Mouse (Mus musculus): ENCODE results near the gene Ly6g6f. TPM values are rescaled to one million over a fixed set of nuclear protein-coding genes. Genes with fewer than 3 reads are reported as not detected.

Ly6g6f gene
- polyA plus RNA-seq (2016; fragmentation: Nextera tagmentation; extraction: Ambion mirVana): 1.1 and 1.5 TPM in 2 replicates

DNA sequence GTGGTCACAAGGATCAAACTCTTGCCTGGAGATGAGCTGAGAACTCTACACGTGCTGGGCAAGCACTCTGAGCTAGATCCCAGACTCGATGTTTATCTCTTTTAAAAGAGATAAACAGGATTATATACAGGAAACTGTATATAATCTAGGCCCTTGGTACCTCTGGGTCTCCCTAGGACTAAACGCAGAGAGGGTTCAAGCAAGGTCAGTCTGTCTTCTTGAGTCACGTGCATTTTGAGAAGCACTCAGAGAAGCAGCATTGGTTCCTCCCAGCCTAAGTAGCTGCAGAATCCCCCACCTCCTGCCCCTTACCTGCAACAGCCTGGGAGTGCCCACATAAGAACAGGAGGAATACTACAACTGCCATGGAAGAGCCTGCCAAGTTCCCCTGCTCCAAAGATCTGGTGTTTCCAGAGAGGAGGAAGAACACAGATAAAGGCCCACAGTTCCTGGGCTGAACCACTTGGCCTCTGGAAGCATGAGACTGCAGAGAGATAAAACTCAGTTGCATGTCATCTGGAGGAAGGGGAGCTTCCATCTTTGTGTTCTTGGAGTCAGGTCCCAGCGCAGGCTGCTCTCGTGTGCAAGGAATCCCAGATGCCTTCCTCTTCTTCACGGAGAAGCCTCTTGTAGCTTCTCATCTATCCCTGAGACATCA lies at the start of gene Ly6g6f:
Gene Ly6g6f, minus strand, starts transcription at position 403 of the 658 bp plus-strand sequence.
- Histone ChIP-seq H3K9me3 (replicated peaks) (no peaks in the 10 kb centered on the region), H3K4me1 (replicated peaks) (peaks cover 18% of the 10 kb centered on the region), H3K27ac (ENCODE audit: poor library complexity, severe bottlenecking) (no peak within 1 kb of the TSS), H3K27me3 (replicated peaks) (0 out of 2 replicates have a peak, but pooled peaks cover 9% of the 10 kb centered on the region), H3K4me3 (no peak within 1 kb of the TSS), H3K4me2 (no peak within 1 kb of the TSS), H3K36me3 (0 out of 2 replicates have a peak, but pooled peaks cover 1% of the 10 kb centered on the region), H3K9ac (peak within 1 kb of the TSS; percentile 6; the same call in 1 of the 2 replicates)
- ATAC-seq (ENCODE audit: insufficient number of reproducible peaks, low FRiP score): no peak
- WGBS: 49% methylated on average over 7 of the region's 7 CpGs

DNA sequence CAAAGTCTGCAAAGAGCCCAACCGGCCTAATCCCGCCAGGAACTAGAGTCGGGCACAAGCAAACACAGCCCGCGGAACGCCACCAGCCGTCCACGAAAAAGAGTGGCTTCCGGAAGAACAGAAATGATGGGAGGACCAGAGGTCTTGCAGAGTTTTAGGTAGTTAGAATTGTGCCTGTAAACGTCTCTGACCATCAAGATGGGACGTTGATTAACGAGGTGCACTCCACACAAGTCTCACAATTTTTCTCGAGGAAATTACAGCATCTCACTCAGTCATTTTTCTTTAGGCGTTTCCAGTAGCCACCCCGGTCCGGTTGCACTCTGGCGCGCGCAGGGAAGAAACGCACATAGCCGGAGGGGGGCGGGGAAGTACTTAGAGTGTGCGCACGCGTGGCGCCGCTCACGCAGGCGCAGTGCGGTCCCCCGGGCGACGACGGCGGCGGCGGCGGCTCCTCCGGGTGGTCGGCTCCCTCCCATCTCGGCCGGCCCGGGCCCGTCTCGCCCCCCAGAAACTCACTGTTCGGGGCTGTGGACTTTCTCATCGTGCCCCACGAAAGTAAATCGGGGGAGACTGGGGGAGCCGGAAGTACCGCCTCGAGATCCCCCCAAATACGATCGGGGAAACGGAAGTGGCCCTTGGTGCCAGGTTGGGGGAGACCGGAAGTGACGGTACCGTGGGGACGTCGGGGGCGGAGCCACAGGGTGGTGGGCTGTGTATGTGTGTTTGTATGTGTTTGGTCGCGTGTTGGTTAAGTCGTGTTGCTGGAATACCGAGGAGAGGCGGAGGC lies 49.6 kb upstream of the Ly6g6f start, which contains the start of gene Bag6:
Gene Bag6, plus strand, starts transcription at position 378 of the 790 bp plus-strand sequence.
- peak within 1 kb of the TSS; percentile 94 for H3K4me2 ChIP-seq
- peaks cover 15% of the 10 kb centered on the region for H3K4me1 ChIP-seq (replicated peaks)
- under 1% methylated on average over 66 of the region's 66 CpGs for WGBS
- peak within 1 kb of the TSS; percentile 97 for H3K27ac ChIP-seq (ENCODE audit: poor library complexity, severe bottlenecking)
- H3K27me3 ChIP-seq (replicated peaks): no peaks in the 10 kb centered on the region
- ATAC-seq (ENCODE audit: insufficient number of reproducible peaks, low FRiP score): peak; percentile 93
- H3K4me3 ChIP-seq: peak within 1 kb of the TSS; percentile 87
- peak within 1 kb of the TSS; percentile 88 for H3K9ac ChIP-seq
- H3K36me3 ChIP-seq: peaks cover 24% of the 10 kb centered on the region
- H3K9me3 ChIP-seq (replicated peaks): no peaks in the 10 kb centered on the region

- Histone ChIP-seq H3K4me3 (no peak overlapping the region), H3K36me3 (peaks cover 20% of the 10 kb centered on the region), H3K4me2 (no peak overlapping the region), H3K9ac (no peak overlapping the region), H3K27me3 (replicated peaks) (no peaks in the 10 kb centered on the region), H3K9me3 (replicated peaks) (no peaks in the 10 kb centered on the region), H3K4me1 (replicated peaks) (peaks cover 21% of the 10 kb centered on the region), H3K27ac (ENCODE audit: poor library complexity, severe bottlenecking) (no peak overlapping the region)
- no peak for ATAC-seq (ENCODE audit: insufficient number of reproducible peaks, low FRiP score)
- 90% methylated on average over 7 of the region's 7 CpGs for WGBS
These were observed 48.1 kb upstream of the Ly6g6f start for GRCm38 (mm10) chr17:35133517-35133916.

GRCm38 (mm10) chr17:35132174-35132560 lies 46.8 kb upstream of the Ly6g6f start:
- no peaks in the 10 kb centered on the region for H3K9me3 ChIP-seq (replicated peaks)
- WGBS: 75% methylated on average over 3 of the region's 3 CpGs
- H3K27ac ChIP-seq (ENCODE audit: poor library complexity, severe bottlenecking): no peak overlapping the region
- no peak overlapping the region for H3K4me3 ChIP-seq
- no peak overlapping the region for H3K4me2 ChIP-seq
- peaks cover 22% of the 10 kb centered on the region for H3K36me3 ChIP-seq
- no peak for ATAC-seq (ENCODE audit: insufficient number of reproducible peaks, low FRiP score)
- peaks cover 26% of the 10 kb centered on the region for H3K4me1 ChIP-seq (replicated peaks)
- no peak overlapping the region for H3K9ac ChIP-seq
- no peaks in the 10 kb centered on the region for H3K27me3 ChIP-seq (replicated peaks)

- ATAC-seq (ENCODE audit: insufficient number of reproducible peaks, low FRiP score): no peak
- 80% methylated on average over 15 of the region's 15 CpGs for WGBS
These were observed 46.2 kb upstream of the Ly6g6f start, which contains the start of gene Apom for GRCm38 (mm10) chr17:35131500-35132173. TSS of gene Apom (minus strand) at chr17:35132050.

GRCm38 (mm10) chr17:35131038-35131437 lies 45.6 kb upstream of the Ly6g6f start:
- no peak overlapping the region for H3K4me3 ChIP-seq
- 81% methylated on average over 8 of the region's 8 CpGs for WGBS
- no peak overlapping the region for H3K4me2 ChIP-seq
- H3K9me3 ChIP-seq (replicated peaks): no peaks in the 10 kb centered on the region
- H3K27me3 ChIP-seq (replicated peaks): no peaks in the 10 kb centered on the region
- peaks cover 22% of the 10 kb centered on the region for H3K4me1 ChIP-seq (replicated peaks)
- H3K9ac ChIP-seq: no peak overlapping the region
- H3K36me3 ChIP-seq: peaks cover 22% of the 10 kb centered on the region
- ATAC-seq (ENCODE audit: insufficient number of reproducible peaks, low FRiP score): no peak
- H3K27ac ChIP-seq (ENCODE audit: poor library complexity, severe bottlenecking): no peak overlapping the region

More at GRCm38 (mm10) chr17:35131500-35132173, 46.2 kb upstream of the Ly6g6f start, which contains the start of gene Apom:
- no peaks in the 10 kb centered on the region for H3K9me3 ChIP-seq (replicated peaks)
- no peak within 1 kb of the TSS for H3K27ac ChIP-seq (ENCODE audit: poor library complexity, severe bottlenecking)
- H3K4me1 ChIP-seq (replicated peaks): peaks cover 26% of the 10 kb centered on the region
- no peak within 1 kb of the TSS for H3K4me3 ChIP-seq
- no peak within 1 kb of the TSS for H3K9ac ChIP-seq
- peaks cover 22% of the 10 kb centered on the region for H3K36me3 ChIP-seq
- no peak within 1 kb of the TSS for H3K4me2 ChIP-seq
- H3K27me3 ChIP-seq (replicated peaks): no peaks in the 10 kb centered on the region

GRCm38 (mm10) chr17:35128996-35129395 lies 43.6 kb upstream of the Ly6g6f start:
- no peak for ATAC-seq (ENCODE audit: insufficient number of reproducible peaks, low FRiP score)
- Histone ChIP-seq H3K27me3 (replicated peaks) (no peaks in the 10 kb centered on the region), H3K27ac (ENCODE audit: poor library complexity, severe bottlenecking) (no peak overlapping the region), H3K36me3 (peaks cover 31% of the 10 kb centered on the region), H3K9ac (no peak overlapping the region), H3K9me3 (replicated peaks) (no peaks in the 10 kb centered on the region), H3K4me3 (no peak overlapping the region), H3K4me2 (no peak overlapping the region), H3K4me1 (replicated peaks) (peaks cover 31% of the 10 kb centered on the region)
- WGBS: 62% methylated on average over 11 of the region's 11 CpGs

DNA sequence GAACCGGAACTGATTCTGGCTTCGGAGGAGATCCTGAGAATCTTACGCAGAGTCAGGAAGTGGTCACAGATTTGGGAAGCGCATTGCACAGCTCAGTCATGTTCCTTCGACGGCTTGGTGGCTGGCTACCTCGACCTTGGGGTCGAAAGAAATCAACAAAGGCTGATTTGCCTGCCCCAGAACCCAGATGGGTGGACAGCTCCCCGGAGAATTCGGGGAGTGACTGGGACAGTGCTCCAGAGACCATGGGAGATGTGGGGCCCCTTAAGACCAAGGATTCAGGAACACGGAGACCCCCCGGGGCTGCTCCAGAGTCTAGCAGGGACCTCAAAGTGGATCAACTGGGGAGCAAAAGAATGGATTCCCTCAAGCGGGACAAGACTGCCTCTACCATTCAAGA lies 41.6 kb upstream of the Ly6g6f start:
- peaks cover 37% of the 10 kb centered on the region for H3K4me1 ChIP-seq (replicated peaks)
- H3K4me3 ChIP-seq: peak overlapping the region; percentile 75
- peak overlapping the region; percentile 82 for H3K4me2 ChIP-seq
- H3K36me3 ChIP-seq: peaks cover 36% of the 10 kb centered on the region
- H3K27me3 ChIP-seq (replicated peaks): no peaks in the 10 kb centered on the region
- H3K27ac ChIP-seq (ENCODE audit: poor library complexity, severe bottlenecking): peak overlapping the region; percentile 77; the same call in 1 of the 2 replicates
- no peak for ATAC-seq (ENCODE audit: insufficient number of reproducible peaks, low FRiP score)
- WGBS: 64% methylated on average over 13 of the region's 13 CpGs
- H3K9me3 ChIP-seq (replicated peaks): no peaks in the 10 kb centered on the region
- H3K9ac ChIP-seq: peak overlapping the region; percentile 85

GRCm38 (mm10) chr17:35126206-35126611 lies 40.8 kb upstream of the Ly6g6f start, which contains the start of gene D17H6S53E:
TSS of gene D17H6S53E (plus strand) at chr17:35126373.
- H3K27me3 ChIP-seq (replicated peaks): no peaks in the 10 kb centered on the region
- H3K36me3 ChIP-seq: peaks cover 36% of the 10 kb centered on the region
- peak within 1 kb of the TSS; percentile 75 for H3K4me3 ChIP-seq
- no peaks in the 10 kb centered on the region for H3K9me3 ChIP-seq (replicated peaks)
- peak within 1 kb of the TSS; percentile 85 for H3K9ac ChIP-seq
- H3K4me2 ChIP-seq: peak within 1 kb of the TSS; percentile 82
- under 1% methylated on average over 36 of the region's 36 CpGs for WGBS
- peak; percentile 69 for ATAC-seq (ENCODE audit: insufficient number of reproducible peaks, low FRiP score)
- peak within 1 kb of the TSS; percentile 77 for H3K27ac ChIP-seq (ENCODE audit: poor library complexity, severe bottlenecking)
- H3K4me1 ChIP-seq (replicated peaks): peaks cover 38% of the 10 kb centered on the region

DNA sequence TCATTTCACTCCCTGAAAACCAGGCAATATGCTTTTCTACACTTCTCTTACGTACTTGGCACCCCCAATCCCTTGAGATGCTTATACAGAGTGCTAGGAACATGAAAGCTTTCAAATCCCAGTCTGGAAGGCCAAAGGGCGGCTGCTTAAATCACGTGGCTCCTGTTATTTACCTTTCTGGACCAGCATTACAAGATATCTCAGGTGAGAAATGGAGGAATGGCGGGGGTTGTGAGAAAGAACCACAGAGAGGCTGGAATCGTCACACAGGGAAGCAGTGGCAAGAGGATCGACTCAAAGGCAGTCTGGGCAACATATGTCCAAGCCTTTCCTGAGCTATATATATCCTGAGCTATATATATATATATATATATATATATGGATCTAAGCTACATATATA lies 40.2 kb upstream of the Ly6g6f start:
- Histone ChIP-seq H3K4me2 (peak overlapping the region; percentile 82), H3K9ac (peak overlapping the region; percentile 85), H3K4me1 (replicated peaks) (peaks cover 38% of the 10 kb centered on the region), H3K9me3 (replicated peaks) (no peaks in the 10 kb centered on the region), H3K27me3 (replicated peaks) (no peaks in the 10 kb centered on the region), H3K36me3 (peaks cover 36% of the 10 kb centered on the region), H3K4me3 (peak overlapping the region; percentile 75), H3K27ac (ENCODE audit: poor library complexity, severe bottlenecking) (peak overlapping the region; percentile 77)
- WGBS: 25% methylated on average over 6 of the region's 6 CpGs
- ATAC-seq (ENCODE audit: insufficient number of reproducible peaks, low FRiP score): no peak
